Mouse (Mus musculus): ENCODE data around the gene Med16. TPM values are rescaled to one million over a fixed set of nuclear protein-coding genes. Genes with fewer than 3 reads are reported as not detected.

Gene Med16
- total RNA-seq (2021), result 10 to 100 TPM; 57.5 to 59.8 TPM

GRCm38 (mm10) chr10:79908167-79909091 lies at the start of gene Med16:
Gene Med16 (minus strand): TSS chr10:79908923.
- intact Hi-C loops (cut with DNase I), result no loop called here
- DNase-seq (ENCODE audit: low spot score in 2 of 2), result peak; percentile 93 to 96

GRCm38 (mm10) chr10:79958140-79958816 lies 49.6 kb upstream of the Med16 start:
- intact Hi-C loops (cut with DNase I), result loop anchor here (1.0 to 5.0 kb wide), 2 partner anchors 33 to 66 kb away; partner anchors contain the start of gene Cfd
- DNase-seq (ENCODE audit: low spot score in 2 of 2), result peak; percentile 57 to 75

- intact Hi-C loops (cut with DNase I), result loop anchor here (5.0 kb wide), 1 partner anchor 64 kb away; the partner anchor contains the start of gene Cfd
- no peak for DNase-seq (ENCODE audit: low spot score in 2 of 2)
These were observed 48.0 kb upstream of the Med16 start for GRCm38 (mm10) chr10:79956643-79957154.

GRCm38 (mm10) chr10:79955691-79956090 lies 47.0 kb upstream of the Med16 start:
- intact Hi-C loops (cut with DNase I), result loop anchor here (2.0 to 5.0 kb wide), 2 partner anchors 63 to 121 kb away; partner anchors contain the start of gene Cfd
- DNase-seq (ENCODE audit: low spot score in 2 of 2), result no peak

- intact Hi-C loops (cut with DNase I), result loop anchor here (2.0 kb wide), 1 partner anchor 119 kb away; no protein-coding TSS in a partner anchor
- peak in 1 of 2 experiments; percentile 36 for DNase-seq (ENCODE audit: low spot score in 2 of 2)
These were observed 45.2 kb upstream of the Med16 start for GRCm38 (mm10) chr10:79953946-79954345.

- no peak for DNase-seq (ENCODE audit: low spot score in 2 of 2)
- intact Hi-C loops (cut with DNase I), result no loop called here
These were observed 41.9 kb upstream of the Med16 start for GRCm38 (mm10) chr10:79950661-79951060.

- intact Hi-C loops (cut with DNase I), result no loop called here
- DNase-seq (ENCODE audit: low spot score in 2 of 2), result no peak
These were observed 41.1 kb upstream of the Med16 start for GRCm38 (mm10) chr10:79949873-79950272.

GRCm38 (mm10) chr10:79947502-79947901 lies 38.8 kb upstream of the Med16 start:
- intact Hi-C loops (cut with DNase I), result no loop called here
- DNase-seq (ENCODE audit: low spot score in 2 of 2), result no peak

GRCm38 (mm10) chr10:79946752-79947322 lies 38.1 kb upstream of the Med16 start:
- intact Hi-C loops (cut with DNase I), result no loop called here
- DNase-seq (ENCODE audit: low spot score in 2 of 2), result no peak

- intact Hi-C loops (cut with DNase I), result no loop called here
- DNase-seq (ENCODE audit: low spot score in 2 of 2), result no peak
These were observed 36.9 kb upstream of the Med16 start for GRCm38 (mm10) chr10:79945507-79946234.

GRCm38 (mm10) chr10:79943471-79943901 lies 34.8 kb upstream of the Med16 start:
- DNase-seq (ENCODE audit: low spot score in 2 of 2), result no peak

GRCm38 (mm10) chr10:79942988-79943387 lies 34.3 kb upstream of the Med16 start:
- no peak for DNase-seq (ENCODE audit: low spot score in 2 of 2)
- intact Hi-C loops (cut with DNase I), result no loop called here

More at GRCm38 (mm10) chr10:79943471-79943901, 34.8 kb upstream of the Med16 start:
- intact Hi-C loops (cut with DNase I), result no loop called here

GRCm38 (mm10) chr10:79940749-79941148 lies 32.0 kb upstream of the Med16 start:
- intact Hi-C loops (cut with DNase I), result no loop called here
- peak in 1 of 2 experiments; percentile 31 for DNase-seq (ENCODE audit: low spot score in 2 of 2)

GRCm38 (mm10) chr10:79937775-79938526 lies 29.2 kb upstream of the Med16 start:
- intact Hi-C loops (cut with DNase I), result no loop called here
- DNase-seq (ENCODE audit: low spot score in 2 of 2), result no peak

GRCm38 (mm10) chr10:79936911-79937441 lies 28.3 kb upstream of the Med16 start:
- DNase-seq (ENCODE audit: low spot score in 2 of 2), result no peak
- intact Hi-C loops (cut with DNase I), result no loop called here

GRCm38 (mm10) chr10:79936284-79936910 lies 27.7 kb upstream of the Med16 start:
- intact Hi-C loops (cut with DNase I), result no loop called here
- no peak for DNase-seq (ENCODE audit: low spot score in 2 of 2)

- intact Hi-C loops (cut with DNase I), result no loop called here
- DNase-seq (ENCODE audit: low spot score in 2 of 2), result no peak
These were observed 26.3 kb upstream of the Med16 start for GRCm38 (mm10) chr10:79934794-79935569.
